Mouse (Mus musculus) embryonic facial prominence, embryonic 10.5 days (tissue): ENCODE measurements around the gene Arpin. TPM values are rescaled to one million over a fixed set of nuclear protein-coding genes. Genes with fewer than 3 reads are reported as not detected.
A peak's percentile ranks its signal among the peaks of the same experiment; 100 is the strongest.

Source experiments
- DNase-seq: peaks from one replicate; pipeline ENCODE4 v3.0.0-alpha.2; 2017; ENCODE audit warnings: low spot score
- H3K27ac ChIP-seq: fragments of 300-500 bp; sonication (generic); replicated peaks from 2 replicates; pipeline ENCODE4 v1.5.1; 2016; ENCODE audit warnings: mild to moderate bottlenecking
- H3K27me3 ChIP-seq: fragments of 300-500 bp; sonication (generic); replicated peaks from 2 replicates; pipeline ENCODE4 v1.6.1; 2016; ENCODE audit warnings: low read depth, mild to moderate bottlenecking; ENCODE audit not compliant: poor library complexity, severe bottlenecking
- H3K36me3 ChIP-seq: fragments of 300-500 bp; sonication (generic); replicated peaks from 2 replicates; pipeline ENCODE4 v1.6.1; 2016; ENCODE audit warnings: mild to moderate bottlenecking, moderate library complexity
- H3K4me1 ChIP-seq: fragments of 300-500 bp; sonication (generic); 2 replicates; pipeline ENCODE4 v1.6.1; 2016
- H3K4me3 ChIP-seq: fragments of 300-500 bp; sonication (generic); 2 replicates; pipeline ENCODE4 v1.5.1; 2016; ENCODE audit warnings: mild to moderate bottlenecking, moderate library complexity
- H3K9me3 ChIP-seq: fragments of 300-500 bp; sonication (generic); 2 replicates; pipeline ENCODE4 v1.6.1; 2016; ENCODE audit warnings: mild to moderate bottlenecking
- WGBS: fragments of 180-500 bp; shearing (Covaris S2); methylation state at CpG from one replicate; pipeline ENCODE4 v1.1.7; 2016; 5-methylcytosine and 5-hydroxymethylcytosine counted together
- polyA plus RNA-seq: library from polyadenylated mRNA; unstranded; fragments of >200 nt; fragmentation: Nextera tagmentation; extraction: Ambion mirVana; gene quantifications from 2 replicates; pipeline ENCODE4 v1.2.1, GENCODE M21; 2016

The Arpin gene
- polyA plus RNA-seq, 1 experiment from 2014 or later = 18.4 TPM

DNA sequence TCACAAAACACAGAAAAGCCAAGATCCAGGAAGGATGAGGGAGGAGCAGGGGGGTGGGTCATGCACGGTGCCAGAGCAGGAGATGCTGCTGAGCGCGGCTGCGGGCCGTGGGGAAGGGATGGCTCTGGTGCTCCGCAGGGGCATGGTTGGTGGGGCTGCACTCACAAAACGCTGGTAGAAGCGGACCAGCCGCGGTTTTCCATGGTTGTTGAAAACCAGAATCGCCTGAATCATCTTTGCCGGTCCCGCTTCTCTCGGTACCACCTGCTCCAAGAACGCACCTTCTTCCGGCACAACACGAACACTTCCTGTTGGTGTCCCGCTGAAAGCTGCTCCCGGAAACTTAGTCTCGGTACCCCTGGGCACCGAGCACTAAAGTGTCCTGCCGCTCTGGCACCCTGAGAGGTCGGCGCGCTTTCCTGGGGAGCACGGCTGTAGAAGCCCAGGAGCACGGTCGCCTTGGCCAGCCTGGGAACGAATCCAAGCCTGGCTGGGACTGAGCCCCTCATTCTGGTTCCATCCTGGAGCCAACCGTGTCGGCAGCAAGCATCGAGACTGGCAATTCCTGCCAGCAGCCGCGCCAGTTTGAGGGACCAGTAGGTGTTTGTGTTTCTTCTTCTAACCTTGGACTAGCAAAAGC, 14.7 kb downstream of the Arpin start, which contains the start of gene Ap3s2:
Gene Ap3s2, minus strand, starts transcription at position 306 of the 640 bp plus-strand sequence.
- H3K36me3 ChIP-seq = peaks cover 4% of the 10 kb centered on the region
- H3K9me3 ChIP-seq = no peaks in the 10 kb centered on the region
- peaks cover 17% of the 10 kb centered on the region for H3K4me1 ChIP-seq
- under 1% methylated on average over 34 of the region's 34 CpGs for WGBS
- H3K4me3 ChIP-seq = peak within 1 kb of the TSS; percentile 89
- no peaks in the 10 kb centered on the region for H3K27me3 ChIP-seq
- peak within 1 kb of the TSS; percentile 92 for H3K27ac ChIP-seq
- DNase-seq = peak; percentile 90

DNA sequence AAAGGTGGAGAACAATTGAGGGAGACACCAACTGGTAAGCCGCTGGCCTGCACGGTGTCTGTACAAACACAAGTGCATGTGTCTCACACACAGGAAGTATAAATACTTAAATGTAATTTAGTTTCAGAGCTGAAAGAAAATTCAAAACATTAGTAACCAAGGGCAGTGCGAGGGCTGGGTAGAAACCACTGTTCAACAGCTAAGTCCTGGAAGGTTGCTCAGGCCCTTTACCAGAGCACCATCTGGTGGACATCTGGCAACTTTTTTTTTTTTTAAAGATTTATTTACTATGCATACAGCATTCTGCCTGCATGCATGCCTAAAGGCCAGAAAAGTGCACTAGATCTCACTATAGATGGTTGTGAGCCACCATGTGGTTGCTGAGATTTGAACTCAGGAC, 20.6 kb downstream of the Arpin start:
- Histone ChIP-seq H3K36me3 (peaks cover 50% of the 10 kb centered on the region), H3K4me1 (peaks cover 3% of the 10 kb centered on the region), H3K27me3 (no peaks in the 10 kb centered on the region), H3K27ac (no peak overlapping the region), H3K9me3 (no peaks in the 10 kb centered on the region), H3K4me3 (no peak overlapping the region)
- DNase-seq = peak; percentile 29
- WGBS = 78% methylated on average over 3 of the region's 3 CpGs

- no peaks in the 10 kb centered on the region for H3K4me1 ChIP-seq
- no peak for DNase-seq
- H3K36me3 ChIP-seq = peaks cover 84% of the 10 kb centered on the region
- no peaks in the 10 kb centered on the region for H3K9me3 ChIP-seq
- no peaks in the 10 kb centered on the region for H3K27me3 ChIP-seq
- WGBS = 76% methylated on average over 2 of the region's 2 CpGs
- no peak overlapping the region for H3K4me3 ChIP-seq
- H3K27ac ChIP-seq = no peak overlapping the region
Measured at GRCm38 (mm10) chr7:79907356-79907755, 27.8 kb downstream of the Arpin start.

GRCm38 (mm10) chr7:79906914-79907313, 28.2 kb downstream of the Arpin start:
- no peaks in the 10 kb centered on the region for H3K4me1 ChIP-seq
- no peak overlapping the region for H3K27ac ChIP-seq
- H3K27me3 ChIP-seq = no peaks in the 10 kb centered on the region
- no peaks in the 10 kb centered on the region for H3K9me3 ChIP-seq
- no peak for DNase-seq
- no peak overlapping the region for H3K4me3 ChIP-seq
- H3K36me3 ChIP-seq = peaks cover 87% of the 10 kb centered on the region
- WGBS = 93% methylated on average over 3 of the region's 3 CpGs

GRCm38 (mm10) chr7:79905193-79905592, 30.0 kb downstream of the Arpin start:
- WGBS = 94% methylated on average over 4 of the region's 4 CpGs
- H3K27ac ChIP-seq = no peak overlapping the region
- DNase-seq = no peak
- H3K36me3 ChIP-seq = peaks cover 93% of the 10 kb centered on the region
- H3K9me3 ChIP-seq = no peaks in the 10 kb centered on the region
- H3K27me3 ChIP-seq = no peaks in the 10 kb centered on the region
- H3K4me3 ChIP-seq = no peak overlapping the region
- no peaks in the 10 kb centered on the region for H3K4me1 ChIP-seq

GRCm38 (mm10) chr7:79903160-79903792, 31.9 kb downstream of the Arpin start:
- H3K4me1 ChIP-seq = no peaks in the 10 kb centered on the region
- H3K9me3 ChIP-seq = no peaks in the 10 kb centered on the region
- H3K4me3 ChIP-seq = no peak overlapping the region
- H3K27ac ChIP-seq = no peak overlapping the region
- H3K36me3 ChIP-seq = peaks cover 90% of the 10 kb centered on the region
- H3K27me3 ChIP-seq = no peaks in the 10 kb centered on the region
- WGBS = 91% methylated on average over 8 of the region's 8 CpGs
- no peak for DNase-seq

- peaks cover 85% of the 10 kb centered on the region for H3K36me3 ChIP-seq
- H3K4me1 ChIP-seq = no peaks in the 10 kb centered on the region
- no peak overlapping the region for H3K4me3 ChIP-seq
- no peaks in the 10 kb centered on the region for H3K9me3 ChIP-seq
- no peak for DNase-seq
- no peak overlapping the region for H3K27ac ChIP-seq
- no peaks in the 10 kb centered on the region for H3K27me3 ChIP-seq
- 97% methylated on average over 6 of the region's 6 CpGs for WGBS
Measured at GRCm38 (mm10) chr7:79900753-79901152, 34.4 kb downstream of the Arpin start.

GRCm38 (mm10) chr7:79895225-79895624, 39.9 kb downstream of the Arpin start:
- no peak overlapping the region for H3K27ac ChIP-seq
- DNase-seq = no peak
- no peaks in the 10 kb centered on the region for H3K9me3 ChIP-seq
- 75% methylated on average over 3 of the region's 3 CpGs for WGBS
- no peak overlapping the region for H3K4me3 ChIP-seq
- no peaks in the 10 kb centered on the region for H3K27me3 ChIP-seq
- H3K36me3 ChIP-seq = peaks cover 76% of the 10 kb centered on the region
- no peaks in the 10 kb centered on the region for H3K4me1 ChIP-seq

- H3K27me3 ChIP-seq = no peaks in the 10 kb centered on the region
- H3K27ac ChIP-seq = no peak overlapping the region
- WGBS = 94% methylated on average over 1 of the region's 1 CpGs
- DNase-seq = no peak
- no peaks in the 10 kb centered on the region for H3K4me1 ChIP-seq
- H3K9me3 ChIP-seq = no peaks in the 10 kb centered on the region
- peaks cover 73% of the 10 kb centered on the region for H3K36me3 ChIP-seq
- no peak overlapping the region for H3K4me3 ChIP-seq
Measured at GRCm38 (mm10) chr7:79894790-79895189, 40.4 kb downstream of the Arpin start.

DNA sequence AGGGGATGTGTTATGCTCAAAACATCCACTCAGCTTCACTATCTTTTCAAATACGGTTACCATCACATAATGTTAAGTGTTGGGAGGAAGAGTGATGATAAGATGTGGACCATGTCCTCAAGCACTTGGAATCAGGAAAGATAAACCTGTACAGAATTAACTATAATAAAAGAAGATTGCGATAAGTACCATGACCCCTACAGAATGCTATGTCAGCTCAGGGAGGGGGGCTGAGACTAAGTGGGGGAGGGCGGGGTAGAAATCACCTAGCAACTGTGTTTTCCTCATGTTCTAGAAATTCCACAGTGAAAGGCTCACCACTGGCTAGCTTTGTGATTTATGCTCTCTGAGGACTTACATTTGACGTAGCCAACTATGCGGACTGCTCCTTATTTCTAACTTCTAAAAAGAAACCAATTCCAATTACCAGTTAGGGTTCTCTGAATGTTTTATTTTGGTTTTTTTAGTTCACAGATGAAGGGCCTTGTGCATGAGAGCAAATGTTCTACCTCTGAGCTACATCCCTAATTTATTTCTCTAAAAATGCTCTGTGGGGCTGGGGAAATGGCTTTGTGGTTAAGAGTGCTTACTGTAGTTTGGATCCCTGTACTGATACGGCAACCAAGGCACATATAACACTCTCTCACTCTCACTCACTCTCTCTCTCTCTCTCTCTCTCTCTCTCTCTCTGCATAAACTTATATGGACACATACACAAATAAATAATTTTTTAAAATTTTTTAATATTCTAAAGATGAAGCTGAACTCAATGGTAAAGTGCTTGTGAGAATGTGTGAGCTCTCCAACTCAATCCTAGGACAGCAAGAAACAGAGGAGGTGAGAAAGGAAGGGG, 42.4 kb downstream of the Arpin start:
- H3K36me3 ChIP-seq = peaks cover 69% of the 10 kb centered on the region
- H3K4me3 ChIP-seq = no peak overlapping the region
- H3K27ac ChIP-seq = no peak overlapping the region
- no peaks in the 10 kb centered on the region for H3K9me3 ChIP-seq
- 93% methylated on average over 6 of the region's 6 CpGs for WGBS
- no peaks in the 10 kb centered on the region for H3K27me3 ChIP-seq
- H3K4me1 ChIP-seq = no peaks in the 10 kb centered on the region
- no peak for DNase-seq

GRCm38 (mm10) chr7:79890436-79891221, 44.5 kb downstream of the Arpin start:
- Histone ChIP-seq H3K27ac (no peak overlapping the region), H3K9me3 (no peaks in the 10 kb centered on the region), H3K36me3 (peaks cover 59% of the 10 kb centered on the region), H3K4me1 (no peaks in the 10 kb centered on the region), H3K27me3 (no peaks in the 10 kb centered on the region), H3K4me3 (no peak overlapping the region)
- 90% methylated on average over 15 of the region's 15 CpGs for WGBS
- DNase-seq = no peak

- DNase-seq = no peak
- no peaks in the 10 kb centered on the region for H3K9me3 ChIP-seq
- no peaks in the 10 kb centered on the region for H3K4me1 ChIP-seq
- H3K27ac ChIP-seq = no peak overlapping the region
- H3K36me3 ChIP-seq = peaks cover 58% of the 10 kb centered on the region
- H3K27me3 ChIP-seq = no peaks in the 10 kb centered on the region
- H3K4me3 ChIP-seq = no peak overlapping the region
- 95% methylated on average over 9 of the region's 9 CpGs for WGBS
Measured at GRCm38 (mm10) chr7:79888603-79889002, 46.6 kb downstream of the Arpin start.
